ENCODE assay signal across 16 mouse cellular contexts in the genomic region with DNA sequence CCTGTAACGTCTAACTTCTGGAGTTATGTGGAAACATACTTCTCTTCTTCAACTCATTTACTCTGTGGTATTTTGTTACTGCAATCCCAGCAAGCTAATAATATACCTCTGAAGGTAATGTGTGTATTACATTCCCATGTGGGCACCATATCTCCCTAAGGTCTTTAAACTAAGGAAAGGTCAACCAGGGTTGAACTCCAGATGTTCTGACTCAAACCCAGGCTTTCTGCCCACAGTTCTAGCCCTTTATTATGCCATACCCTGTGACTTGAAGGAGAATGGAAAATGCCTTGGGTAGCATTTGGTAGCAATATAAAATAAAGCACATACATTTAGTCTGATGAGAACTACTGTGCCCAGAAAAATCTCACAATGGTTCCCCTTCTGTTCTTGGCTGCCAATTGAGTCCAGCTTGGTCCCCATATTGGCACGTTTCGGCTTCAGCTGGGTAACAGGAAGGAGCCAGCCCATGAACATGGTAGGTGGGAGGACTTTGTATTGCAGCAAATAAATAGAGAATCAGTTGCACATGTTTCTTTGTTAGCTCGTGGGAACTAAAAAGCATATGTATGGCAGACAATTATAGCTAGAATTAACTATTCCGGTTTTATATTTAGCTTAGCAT. TPM values are rescaled to one million over a fixed set of nuclear protein-coding genes. Genes with fewer than 3 reads are reported as not detected.
DNase-seq lines count a peak whose midpoint lies in the region; ATAC-seq lines count a peak whose summit lies in the region.
"Had no signal": no experiment of that assay in that cellular context is flagged by ENCODE, and none has a peak within 500 bp of the region (broad histone marks: within the 10 kb centered on the region; RNA-seq: fewer than 3 reads in every experiment).

No protein-coding gene starts in this region.

- H3K27ac ChIP-seq in forebrain, embryonic 15.5 days (replicated peaks) = peak overlapping the region; percentile 37; the same call in 1 of the 2 replicates
- no peak overlapping the region for H3K27ac ChIP-seq in forebrain, embryonic 11.5 days (ENCODE audit: low read depth, low read length)
- no peak overlapping the region for H3K27ac ChIP-seq in hindbrain, embryonic 16.5 days (ENCODE audit: low read depth, low read length)
- no peak overlapping the region for H3K27ac ChIP-seq in heart, embryonic 10.5 days
- H3K27ac ChIP-seq: kidney, embryonic 15.5 days; midbrain, embryonic 15.5 days had no signal

- no peak for DNase-seq in forebrain, embryonic 11.5 days (ENCODE audit: low spot score)
- peak; percentile 47 for DNase-seq in right cerebral cortex, postnatal 25 days
- no peak for DNase-seq in right cerebral cortex, postnatal 14 days
- peak; percentile 50 to 64 for DNase-seq in layer of hippocampus, postnatal 10 days (ENCODE audit: low spot score in 2 of 2)
- no peak for DNase-seq in adrenal gland, adult (ENCODE audit: inconsistent age in 2 of 2, low spot score in 1 of 2)
- DNase-seq in heart, embryonic 10.5 days (ENCODE audit: low spot score) = no peak
- DNase-seq: adrenal gland, adult 2 months; cerebellum, adult 8-10 months; gastrocnemius, postnatal 14 days; lung, embryonic 14.5 days had no signal

- H3K4me3 ChIP-seq in forebrain, embryonic 15.5 days = no peak overlapping the region
- no peak overlapping the region for H3K4me3 ChIP-seq in forebrain, embryonic 11.5 days (ENCODE audit: low read depth, low read length)
- no peak overlapping the region for H3K4me3 ChIP-seq in hindbrain, embryonic 16.5 days (ENCODE audit: low read length)
- no peak overlapping the region for H3K4me3 ChIP-seq in heart, embryonic 10.5 days
- H3K4me3 ChIP-seq: kidney, embryonic 15.5 days; midbrain, embryonic 15.5 days had no signal

- H3K9ac ChIP-seq in forebrain, embryonic 15.5 days (replicated peaks) = no peak overlapping the region
- H3K9ac ChIP-seq in forebrain, embryonic 11.5 days (ENCODE audit: low read length) = no peak overlapping the region
- no peak overlapping the region for H3K9ac ChIP-seq in hindbrain, embryonic 16.5 days (ENCODE audit: low read depth, low read length)
- H3K9ac ChIP-seq: kidney, embryonic 15.5 days; lung, embryonic 14.5 days; midbrain, embryonic 15.5 days had no signal

- H3K9me3 ChIP-seq in forebrain, embryonic 15.5 days = no peaks in the 10 kb centered on the region
- no peaks in the 10 kb centered on the region for H3K9me3 ChIP-seq in forebrain, embryonic 11.5 days (ENCODE audit: control insufficient read depth, low read length)
- H3K9me3 ChIP-seq in hindbrain, embryonic 16.5 days (ENCODE audit: control insufficient read depth, low read length) = no peaks in the 10 kb centered on the region
- H3K9me3 ChIP-seq in heart, embryonic 10.5 days = no peaks in the 10 kb centered on the region
- H3K9me3 ChIP-seq: kidney, embryonic 15.5 days; midbrain, embryonic 15.5 days had no signal

- ATAC-seq in forebrain, embryonic 15.5 days (replicated peaks) = 0 out of 2 replicates have a peak, but pooled peaks have one; percentile 53
- ATAC-seq in forebrain, embryonic 11.5 days (replicated peaks; ENCODE audit: low FRiP score) = no peak
- no peak for ATAC-seq in hindbrain, embryonic 16.5 days
- ATAC-seq: midbrain, embryonic 15.5 days had no signal

- H3K4me2 ChIP-seq in forebrain, embryonic 15.5 days (replicated peaks) = no peak overlapping the region
- no peak overlapping the region for H3K4me2 ChIP-seq in forebrain, embryonic 11.5 days (ENCODE audit: low read depth, low read length, severe bottlenecking)
- H3K4me2 ChIP-seq in hindbrain, embryonic 16.5 days (ENCODE audit: low read length) = no peak overlapping the region
- H3K4me2 ChIP-seq: heart, embryonic 11.5 days; kidney, embryonic 15.5 days; lung, embryonic 14.5 days; midbrain, embryonic 15.5 days had no signal

- H3K27me3 ChIP-seq in forebrain, embryonic 15.5 days = no peaks in the 10 kb centered on the region
- no peaks in the 10 kb centered on the region for H3K27me3 ChIP-seq in forebrain, embryonic 11.5 days (ENCODE audit: control insufficient read depth, insufficient read depth, low read length)
- no peaks in the 10 kb centered on the region for H3K27me3 ChIP-seq in hindbrain, embryonic 16.5 days (replicated peaks; ENCODE audit: control insufficient read depth, insufficient read depth, low read length)
- H3K27me3 ChIP-seq in heart, embryonic 10.5 days (ENCODE audit: insufficient read depth, poor library complexity, severe bottlenecking) = no peaks in the 10 kb centered on the region
- H3K27me3 ChIP-seq: kidney, embryonic 15.5 days; midbrain, embryonic 15.5 days had no signal

- H3K36me3 ChIP-seq in forebrain, embryonic 15.5 days = no peaks in the 10 kb centered on the region
- H3K36me3 ChIP-seq in forebrain, embryonic 11.5 days (ENCODE audit: control insufficient read depth, insufficient read depth, low read length) = no peaks in the 10 kb centered on the region
- no peaks in the 10 kb centered on the region for H3K36me3 ChIP-seq in hindbrain, embryonic 16.5 days (ENCODE audit: control insufficient read depth, insufficient read depth, low read length)
- H3K36me3 ChIP-seq in heart, embryonic 10.5 days = no peaks in the 10 kb centered on the region
- H3K36me3 ChIP-seq: kidney, embryonic 15.5 days; midbrain, embryonic 15.5 days had no signal

- peaks cover 7% of the 10 kb centered on the region; the same call in 1 of the 2 replicates for H3K4me1 ChIP-seq in forebrain, embryonic 15.5 days
- H3K4me1 ChIP-seq in forebrain, embryonic 11.5 days (replicated peaks; ENCODE audit: control insufficient read depth, insufficient read depth, low read length) = no peaks in the 10 kb centered on the region
- H3K4me1 ChIP-seq in hindbrain, embryonic 16.5 days (ENCODE audit: control insufficient read depth, insufficient read depth, low read depth, low read length) = no peaks in the 10 kb centered on the region
- H3K4me1 ChIP-seq in heart, embryonic 10.5 days = no peaks in the 10 kb centered on the region
- H3K4me1 ChIP-seq: kidney, embryonic 15.5 days; midbrain, embryonic 15.5 days had no signal

- 66% methylated on average over 5 of the region's 5 CpGs for WGBS in forebrain, embryonic 15.5 days
- WGBS in forebrain, embryonic 11.5 days = 80% methylated on average over 5 of the region's 5 CpGs
- 86% methylated on average over 5 of the region's 5 CpGs for WGBS in hindbrain, embryonic 16.5 days
- WGBS in heart, embryonic 10.5 days = 80% methylated on average over 5 of the region's 5 CpGs

RNA-seq across cellular contexts. Expression of a gene that starts 17.9 kb away (rescaled TPM):
- polyA plus RNA-seq in forebrain, embryonic 15.5 days (2015; fragmentation: Nextera tagmentation; extraction: Ambion mirVana) = 55.0 and 63.1 TPM in 2 replicates
- 15.0 and 17.3 TPM in 2 replicates for polyA plus RNA-seq in forebrain, embryonic 11.5 days (2014; fragmentation: Nextera tagmentation; extraction: Ambion mirVana)
- total RNA-seq in layer of hippocampus, postnatal 10 days (2021) = 100 to 1,000 TPM; 417 TPM
- 78.3 and 84.2 TPM in 2 replicates for polyA plus RNA-seq in hindbrain, embryonic 16.5 days (2015; fragmentation: Nextera tagmentation; extraction: Ambion mirVana)
- polyA plus RNA-seq in heart, embryonic 10.5 days (2016; fragmentation: Nextera tagmentation; extraction: Ambion mirVana) = 0.05 and 0.36 TPM in 2 replicates
- polyA plus RNA-seq: liver, adult 2 months had no signal

Comparison
In these comparisons a context has a peak if more than half of its experiments do, and no peak if none do; other contexts are left out.
1. DNase-seq: peak in right cerebral cortex, postnatal 25 days (single experiment) and layer of hippocampus, postnatal 10 days (2 of 2); none in forebrain, embryonic 11.5 days (single experiment), right cerebral cortex, postnatal 14 days (single experiment), adrenal gland, adult (0 of 2) and heart, embryonic 10.5 days (single experiment).
2. RNA of a gene that starts 17.9 kb away (polyA plus RNA-seq): 78.3 to 84.2 TPM in hindbrain, embryonic 16.5 days, 55.0 to 63.1 TPM in forebrain, embryonic 15.5 days and 15.0 to 17.3 TPM in forebrain, embryonic 11.5 days; 0.05 to 0.36 TPM in heart, embryonic 10.5 days; every median in the first group is over 10 times any median in the second.